Mouse (Mus musculus): ENCODE data around the gene Arsb. TPM values are rescaled to one million over a fixed set of nuclear protein-coding genes. Genes with fewer than 3 reads are reported as not detected.
"Not testable (repeated sequence)": the region's sequence is repeated elsewhere in the genome, so short reads cannot be mapped to it uniquely, and the experiment has no call there.

Arsb gene
- polyA plus RNA-seq, 1 experiment from 2014 or later: 11.2 TPM

- Histone ChIP-seq H3K9ac (no peak overlapping the region), H3K9me3 (no peaks in the 10 kb centered on the region), H3K4me1 (replicated peaks) (no peaks in the 10 kb centered on the region), H3K36me3 (no peaks in the 10 kb centered on the region), H3K4me3 (replicated peaks) (no peak overlapping the region), H3K4me2 (replicated peaks) (no peak overlapping the region), H3K27me3 (replicated peaks) (no peaks in the 10 kb centered on the region), H3K27ac (no peak overlapping the region)
- 71% methylated on average over 8 of the region's 8 CpGs for WGBS
- ATAC-seq: no peak
Measured at GRCm38 (mm10) chr13:93957907-93958306, 186.5 kb downstream of the Arsb start.

GRCm38 (mm10) chr13:93966271-93966670 is 194.8 kb downstream of the Arsb start:
- Histone ChIP-seq H3K9me3 (no peaks in the 10 kb centered on the region), H3K4me2 (replicated peaks) (no peak overlapping the region), H3K4me3 (replicated peaks) (no peak overlapping the region), H3K27ac (no peak overlapping the region), H3K36me3 (no peaks in the 10 kb centered on the region), H3K27me3 (replicated peaks) (no peaks in the 10 kb centered on the region), H3K4me1 (replicated peaks) (no peaks in the 10 kb centered on the region), H3K9ac (no peak overlapping the region)
- ATAC-seq: no peak

GRCm38 (mm10) chr13:93967138-93967537 is 195.7 kb downstream of the Arsb start:
- H3K4me3 ChIP-seq (replicated peaks): no peak overlapping the region
- WGBS: 52% methylated on average over 9 of the region's 9 CpGs
- no peaks in the 10 kb centered on the region for H3K27me3 ChIP-seq (replicated peaks)
- H3K4me1 ChIP-seq (replicated peaks): no peaks in the 10 kb centered on the region
- H3K4me2 ChIP-seq (replicated peaks): no peak overlapping the region
- no peaks in the 10 kb centered on the region for H3K36me3 ChIP-seq
- H3K9me3 ChIP-seq: no peaks in the 10 kb centered on the region
- no peak overlapping the region for H3K9ac ChIP-seq
- ATAC-seq: no peak
- no peak overlapping the region for H3K27ac ChIP-seq

- Histone ChIP-seq H3K9ac (no peak overlapping the region), H3K4me3 (replicated peaks) (no peak overlapping the region), H3K9me3 (no peaks in the 10 kb centered on the region), H3K27me3 (replicated peaks) (no peaks in the 10 kb centered on the region), H3K4me1 (replicated peaks) (no peaks in the 10 kb centered on the region), H3K27ac (no peak overlapping the region), H3K4me2 (replicated peaks) (no peak overlapping the region), H3K36me3 (no peaks in the 10 kb centered on the region)
- WGBS: 86% methylated on average over 5 of the region's 5 CpGs
- no peak for ATAC-seq
Measured at GRCm38 (mm10) chr13:93970115-93970514, 198.7 kb downstream of the Arsb start.

GRCm38 (mm10) chr13:93972423-93972822 is 201.0 kb downstream of the Arsb start:
- ATAC-seq: no peak

GRCm38 (mm10) chr13:93975668-93976067 is 204.2 kb downstream of the Arsb start:
- Histone ChIP-seq H3K27ac (no peak overlapping the region), H3K4me1 (replicated peaks) (no peaks in the 10 kb centered on the region), H3K36me3 (no peaks in the 10 kb centered on the region), H3K9ac (no peak overlapping the region), H3K4me3 (replicated peaks) (no peak overlapping the region), H3K9me3 (no peaks in the 10 kb centered on the region), H3K4me2 (replicated peaks) (no peak overlapping the region), H3K27me3 (replicated peaks) (no peaks in the 10 kb centered on the region)
- no peak for ATAC-seq
- WGBS: 73% methylated on average over 5 of the region's 5 CpGs

More at GRCm38 (mm10) chr13:93972423-93972822, 201.0 kb downstream of the Arsb start:
- H3K9me3 ChIP-seq: no peaks in the 10 kb centered on the region
- H3K4me3 ChIP-seq (replicated peaks): no peak overlapping the region
- H3K4me1 ChIP-seq (replicated peaks): no peaks in the 10 kb centered on the region
- no peak overlapping the region for H3K9ac ChIP-seq
- no peaks in the 10 kb centered on the region for H3K36me3 ChIP-seq
- no peaks in the 10 kb centered on the region for H3K27me3 ChIP-seq (replicated peaks)
- 78% methylated on average over 3 of the region's 3 CpGs for WGBS
- H3K4me2 ChIP-seq (replicated peaks): no peak overlapping the region
- no peak overlapping the region for H3K27ac ChIP-seq

- no peaks in the 10 kb centered on the region for H3K27me3 ChIP-seq (replicated peaks)
- no peak overlapping the region for H3K27ac ChIP-seq
- H3K4me1 ChIP-seq (replicated peaks): no peaks in the 10 kb centered on the region
- 76% methylated on average over 10 of the region's 10 CpGs for WGBS
- H3K9ac ChIP-seq: no peak overlapping the region
- no peak overlapping the region for H3K4me3 ChIP-seq (replicated peaks)
- H3K36me3 ChIP-seq: no peaks in the 10 kb centered on the region
- no peaks in the 10 kb centered on the region for H3K9me3 ChIP-seq
- ATAC-seq: no peak
- no peak overlapping the region for H3K4me2 ChIP-seq (replicated peaks)
Measured at GRCm38 (mm10) chr13:93976897-93977530, 205.6 kb downstream of the Arsb start.

- 80% methylated on average over 12 of the region's 12 CpGs for whole genome bisulfite sequencing
- ATAC-seq: no peak
Measured at GRCm38 (mm10) chr13:93978703-93979495, 207.5 kb downstream of the Arsb start.

GRCm38 (mm10) chr13:93979754-93980153 is 208.3 kb downstream of the Arsb start:
- no peak for ATAC-seq

More at GRCm38 (mm10) chr13:93978703-93979495, 207.5 kb downstream of the Arsb start:
- Histone ChIP-seq H3K9me3 (no peaks in the 10 kb centered on the region), H3K4me1 (replicated peaks) (no peaks in the 10 kb centered on the region), H3K4me2 (replicated peaks) (no peak overlapping the region), H3K4me3 (replicated peaks) (no peak overlapping the region), H3K27me3 (replicated peaks) (no peaks in the 10 kb centered on the region), H3K36me3 (no peaks in the 10 kb centered on the region), H3K27ac (no peak overlapping the region), H3K9ac (no peak overlapping the region)

GRCm38 (mm10) chr13:93984521-93984920 is 213.1 kb downstream of the Arsb start:
- no peak overlapping the region for H3K4me2 ChIP-seq (replicated peaks)
- 0 out of 2 replicates have a peak, but pooled peaks cover under 1% of the 10 kb centered on the region for H3K4me1 ChIP-seq (replicated peaks)
- H3K9ac ChIP-seq: no peak overlapping the region
- H3K27me3 ChIP-seq (replicated peaks): no peaks in the 10 kb centered on the region
- H3K27ac ChIP-seq: no peak overlapping the region
- 79% methylated on average over 2 of the region's 2 CpGs for WGBS
- no peak overlapping the region for H3K4me3 ChIP-seq (replicated peaks)
- no peaks in the 10 kb centered on the region for H3K9me3 ChIP-seq
- no peaks in the 10 kb centered on the region for H3K36me3 ChIP-seq
- no peak for ATAC-seq

More at GRCm38 (mm10) chr13:93979754-93980153, 208.3 kb downstream of the Arsb start:
- no peaks in the 10 kb centered on the region for H3K4me1 ChIP-seq (replicated peaks)
- no peaks in the 10 kb centered on the region for H3K36me3 ChIP-seq
- no peaks in the 10 kb centered on the region for H3K27me3 ChIP-seq (replicated peaks)
- no peaks in the 10 kb centered on the region for H3K9me3 ChIP-seq
- no peak overlapping the region for H3K4me3 ChIP-seq (replicated peaks)
- no peak overlapping the region for H3K27ac ChIP-seq
- H3K4me2 ChIP-seq (replicated peaks): no peak overlapping the region
- 75% methylated on average over 1 of the region's 1 CpGs for WGBS
- no peak overlapping the region for H3K9ac ChIP-seq

GRCm38 (mm10) chr13:93985181-93985580 is 213.8 kb downstream of the Arsb start:
- 0 out of 2 replicates have a peak, but pooled peaks cover 3% of the 10 kb centered on the region for H3K4me1 ChIP-seq (replicated peaks)
- H3K36me3 ChIP-seq: no peaks in the 10 kb centered on the region
- no peaks in the 10 kb centered on the region for H3K27me3 ChIP-seq (replicated peaks)
- no peak overlapping the region for H3K27ac ChIP-seq
- H3K9me3 ChIP-seq: no peaks in the 10 kb centered on the region
- H3K9ac ChIP-seq: no peak overlapping the region
- H3K4me2 ChIP-seq (replicated peaks): no peak overlapping the region
- H3K4me3 ChIP-seq (replicated peaks): no peak overlapping the region
- WGBS: 71% methylated on average over 7 of the region's 7 CpGs
- ATAC-seq: no peak

GRCm38 (mm10) chr13:93985750-93986149 is 214.3 kb downstream of the Arsb start:
- H3K4me1 ChIP-seq (replicated peaks); H3K27me3 ChIP-seq (replicated peaks); H3K36me3 ChIP-seq; H3K9me3 ChIP-seq; ATAC-seq; H3K9ac ChIP-seq; H3K4me3 ChIP-seq (replicated peaks); H3K4me2 ChIP-seq (replicated peaks); H3K27ac ChIP-seq: not testable (repeated sequence)
- WGBS: 86% methylated on average over 7 of the region's 8 CpGs

- H3K9me3 ChIP-seq: no peaks in the 10 kb centered on the region
- H3K9ac ChIP-seq: no peak overlapping the region
- 61% methylated on average over 7 of the region's 7 CpGs for WGBS
- no peak overlapping the region for H3K4me3 ChIP-seq (replicated peaks)
- ATAC-seq: no peak
- no peak overlapping the region for H3K4me2 ChIP-seq (replicated peaks)
- 0 out of 2 replicates have a peak, but pooled peaks cover 3% of the 10 kb centered on the region for H3K4me1 ChIP-seq (replicated peaks)
- no peaks in the 10 kb centered on the region for H3K36me3 ChIP-seq
- no peak overlapping the region for H3K27ac ChIP-seq
- H3K27me3 ChIP-seq (replicated peaks): no peaks in the 10 kb centered on the region
Measured at GRCm38 (mm10) chr13:93987611-93988010, 216.2 kb downstream of the Arsb start.
